Mouse (Mus musculus) MEL (cell line): ENCODE measurements around the gene Pcsk1. TPM values are rescaled to one million over a fixed set of nuclear protein-coding genes. Genes with fewer than 3 reads are reported as not detected.

Experiments used
- DNase-seq: peaks from one replicate; pipeline ENCODE4 v3.0.0; 2011; ENCODE audit warnings: low read depth, low spot score
- H3K27ac ChIP-seq: 2 replicates; pipeline ENCODE4 v1.5.1; 2012; ENCODE audit warnings: low read depth, mild to moderate bottlenecking, control low read depth, low read length, moderate library complexity; ENCODE audit not compliant: control insufficient read depth
- H3K27me3 ChIP-seq, 2 experiments: fragments of 150-350 bp in 1 of 2; sonication (generic) in 1 of 2; 2 replicates each; pipeline ENCODE4 v1.6.1; 2012; ENCODE audit warnings: low read length in 2 of 2, mild to moderate bottlenecking in 2 of 2, improper control_type of control experiment in 1 of 2, moderate library complexity in 1 of 2; ENCODE audit not compliant: insufficient read depth in 2 of 2, control insufficient read depth in 1 of 2
- H3K36me3 ChIP-seq, 2 experiments: 2 replicates each; pipeline ENCODE4 v1.6.1; 2012 to 2014; ENCODE audit warnings: low read length in 2 of 2, improper control_type of control experiment in 1 of 2, inconsistent platforms in 1 of 2, mild to moderate bottlenecking in 1 of 2; ENCODE audit not compliant: insufficient read depth in 2 of 2, control insufficient read depth in 1 of 2
- H3K4me1 ChIP-seq, 2 experiments: fragments of 150-350 bp in 1 of 2; sonication (generic) in 1 of 2; 2 replicates each; pipeline ENCODE4 v1.6.1; 2012; ENCODE audit warnings: low read length in 2 of 2, improper control_type of control experiment in 1 of 2, mild to moderate bottlenecking in 1 of 2; ENCODE audit not compliant: insufficient read depth in 2 of 2, control insufficient read depth in 1 of 2
- H3K4me3 ChIP-seq, 2 experiments: fragments of 150-350 bp in 1 of 2; sonication (generic) in 1 of 2; 2 replicates each; pipeline ENCODE4 v1.5.1; 2012; ENCODE audit warnings: low read depth in 2 of 2, low read length in 2 of 2, mild to moderate bottlenecking in 2 of 2, moderate library complexity in 2 of 2, control low read depth in 1 of 2, improper control_type of control experiment in 1 of 2; ENCODE audit not compliant: control insufficient read depth in 1 of 2, insufficient read depth in 1 of 2
- H3K79me2 ChIP-seq: 2 replicates; pipeline ENCODE4 v1.6.1; 2012; ENCODE audit warnings: mild to moderate bottlenecking, low read length, moderate library complexity; ENCODE audit not compliant: control insufficient read depth, poor library complexity, insufficient read depth
- H3K9ac ChIP-seq: 2 replicates; pipeline ENCODE4 v1.6.1; 2012; ENCODE audit warnings: low read depth, mild to moderate bottlenecking, control low read depth, low read length, moderate library complexity; ENCODE audit not compliant: control insufficient read depth, poor library complexity, severe bottlenecking
- H3K9me3 ChIP-seq: fragments of 150-350 bp; sonication (generic); replicated peaks from 2 replicates; pipeline ENCODE4 v1.6.1; 2012; ENCODE audit warnings: mild to moderate bottlenecking, low read length, improper control_type of control experiment, moderate library complexity; ENCODE audit not compliant: insufficient read depth
- E2F4 ChIP-seq: IDR thresholded peaks from 2 replicates; pipeline ENCODE4 v1.6.1; 2011; ENCODE audit warnings: low read depth, low read length, improper control_type of control experiment, borderline replicate concordance
- ELF1 ChIP-seq: IDR thresholded peaks from 2 replicates; pipeline ENCODE4 v1.6.1; 2014; ENCODE audit warnings: low read depth, mild to moderate bottlenecking, inconsistent platforms, low read length, improper control_type of control experiment, moderate library complexity
- GABPA ChIP-seq: IDR thresholded peaks from 2 replicates; pipeline ENCODE4 v1.6.1; 2012; ENCODE audit warnings: low read depth, mild to moderate bottlenecking, inconsistent platforms, low read length, improper control_type of control experiment, moderate library complexity
- GATA1 ChIP-seq: IDR thresholded peaks from 2 replicates; pipeline ENCODE4 v1.6.1; 2011; ENCODE audit warnings: low read depth, low read length, improper control_type of control experiment
- HCFC1 ChIP-seq: IDR thresholded peaks from 2 replicates; pipeline ENCODE4 v1.6.1; 2012; ENCODE audit warnings: low read depth, mild to moderate bottlenecking, inconsistent platforms, low read length, improper control_type of control experiment, moderate library complexity
- JUND ChIP-seq: IDR thresholded peaks from 2 replicates; pipeline ENCODE4 v1.6.1; 2011; ENCODE audit warnings: low read depth, mild to moderate bottlenecking, improper control_type of control experiment, low read length
- MXI1 ChIP-seq: IDR thresholded peaks from 2 replicates; pipeline ENCODE4 v1.6.1; 2011; ENCODE audit warnings: mild to moderate bottlenecking, low read depth, low read length, improper control_type of control experiment
- MYB ChIP-seq: IDR thresholded peaks from 2 replicates; pipeline ENCODE4 v1.6.1; 2011; ENCODE audit warnings: mild to moderate bottlenecking, low read depth, low read length, improper control_type of control experiment
- NRF1 ChIP-seq: IDR thresholded peaks from 2 replicates; pipeline ENCODE4 v1.6.1; 2014; ENCODE audit warnings: low read depth, mild to moderate bottlenecking, inconsistent platforms, low read length, improper control_type of control experiment, moderate library complexity; ENCODE audit not compliant: poor library complexity, insufficient read depth, severe bottlenecking
- POLR2A ChIP-seq, 2 experiments: IDR thresholded peaks; 2 replicates each; pipeline ENCODE4 v1.6.1; 2011 to 2012; ENCODE audit warnings: low read length in 2 of 2, mild to moderate bottlenecking in 2 of 2, control low read depth in 1 of 2, improper control_type of control experiment in 1 of 2, low read depth in 1 of 2, moderate library complexity in 1 of 2; ENCODE audit not compliant: control insufficient read depth in 1 of 2, insufficient read depth in 1 of 2, poor library complexity in 1 of 2
- POLR2AphosphoS5 ChIP-seq: IDR thresholded peaks from 2 replicates; pipeline ENCODE4 v1.6.1; 2012; ENCODE audit warnings: low read depth, borderline replicate concordance, mild to moderate bottlenecking, inconsistent platforms, low read length, moderate library complexity, mixed read lengths
- RAD21 ChIP-seq: IDR thresholded peaks from 2 replicates; pipeline ENCODE4 v1.6.1; 2011; ENCODE audit warnings: mild to moderate bottlenecking, low read depth, low read length, improper control_type of control experiment
- RCOR1 ChIP-seq: IDR thresholded peaks from 2 replicates; pipeline ENCODE4 v1.6.1; 2012; ENCODE audit warnings: low read depth, mild to moderate bottlenecking, inconsistent platforms, low read length, improper control_type of control experiment
- TAL1 ChIP-seq: IDR thresholded peaks from 2 replicates; pipeline ENCODE4 v1.6.1; 2012; ENCODE audit warnings: mild to moderate bottlenecking, inconsistent platforms, low read length, moderate library complexity, mixed read lengths
- TBP ChIP-seq: IDR thresholded peaks from 2 replicates; pipeline ENCODE4 v1.8.0; 2011; ENCODE audit warnings: low read depth, low read length, improper control_type of control experiment
- TCF12 ChIP-seq: IDR thresholded peaks from 2 replicates; pipeline ENCODE4 v1.6.1; 2014; ENCODE audit warnings: low read depth, mild to moderate bottlenecking, inconsistent platforms, low read length, improper control_type of control experiment, moderate library complexity
- USF2 ChIP-seq, 2 experiments: IDR thresholded peaks; 2 replicates each; pipeline ENCODE4 v1.6.1; 2011 to 2012; ENCODE audit warnings: improper control_type of control experiment in 2 of 2, low read length in 2 of 2, borderline replicate concordance in 1 of 2, inconsistent platforms in 1 of 2, low read depth in 1 of 2, mild to moderate bottlenecking in 1 of 2; ENCODE audit not compliant: insufficient read depth in 1 of 2
- ZC3H11A ChIP-seq: IDR thresholded peaks from 2 replicates; pipeline ENCODE4 v1.6.1; 2012; ENCODE audit warnings: low read depth, mild to moderate bottlenecking, inconsistent platforms, low read length, improper control_type of control experiment
- ZKSCAN1 ChIP-seq: IDR thresholded peaks from 2 replicates; pipeline ENCODE4 v1.6.1; 2012; ENCODE audit warnings: low read depth, mild to moderate bottlenecking, inconsistent platforms, low read length, improper control_type of control experiment, moderate library complexity
- ZMIZ1 ChIP-seq: IDR thresholded peaks from 2 replicates; pipeline ENCODE4 v1.6.1; 2012; ENCODE audit warnings: low read depth, mild to moderate bottlenecking, inconsistent platforms, low read length, improper control_type of control experiment, moderate library complexity
- polyA plus RNA-seq, 2 experiments: library from polyadenylated mRNA; stranded (reverse) in 1 of 2; unstranded in 1 of 2; fragments of >175 nt in 1 of 2; fragments of >200 nt in 1 of 2; gene quantifications; 2 replicates each; pipeline versions ENCODE4 v1.2.1 to v1.2.4; 2012; ENCODE audit warnings: low replicate concordance in 2 of 2, low read depth in 1 of 2; ENCODE audit not compliant: insufficient read length in 2 of 2, insufficient read depth in 1 of 2, missing spikeins in 1 of 2
- total RNA-seq: library from RNA; depleted of rRNA; stranded (reverse); fragments of 300-350 nt; gene quantifications from 2 replicates; pipeline ENCODE4 v1.2.3, GENCODE M21; 2012; rRNA removed

Gene Pcsk1
- total RNA-seq (not detected in 2 replicates), polyA plus RNA-seq (not detected)

DNA sequence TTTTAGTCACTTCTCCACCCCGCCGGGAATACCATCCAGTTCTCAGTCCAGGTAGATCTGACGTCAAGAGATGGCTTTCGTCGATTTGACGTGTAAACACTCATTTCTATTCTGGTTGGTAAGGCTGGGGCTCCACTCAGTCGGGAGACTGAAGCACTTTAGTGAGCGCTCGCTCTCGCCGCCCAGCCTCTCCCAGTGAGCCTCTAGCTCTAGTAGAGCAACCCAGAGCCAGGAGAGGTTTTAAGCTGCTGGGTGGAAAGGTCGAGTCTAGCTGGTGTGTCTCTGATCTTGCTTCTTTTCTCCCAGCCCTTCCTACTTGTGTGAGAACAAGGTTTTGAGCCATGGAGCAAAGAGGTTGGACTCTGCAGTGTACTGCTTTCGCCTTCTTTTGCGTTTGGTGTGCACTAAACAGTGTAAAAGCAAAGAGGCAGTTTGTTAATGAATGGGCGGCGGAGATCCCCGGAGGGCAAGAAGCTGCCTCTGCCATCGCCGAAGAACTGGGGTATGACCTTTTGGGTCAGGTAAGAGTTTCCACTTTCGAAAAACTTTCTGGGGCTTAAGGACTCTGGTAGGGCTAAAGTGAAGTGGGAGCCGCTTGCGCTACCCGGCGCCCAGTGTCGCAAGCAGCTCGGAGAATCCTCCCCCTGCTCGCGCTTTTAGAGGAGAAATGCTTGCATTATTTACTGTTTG, at the start of gene Pcsk1:
TSS of gene Pcsk1 (plus strand) at position 106 of the 690 bp plus-strand sequence.
- H3K79me2 ChIP-seq: no peaks in the 10 kb centered on the region
- no peak for DNase-seq
- TF ChIP-seq POLR2A (IDR thresholded peaks at IDR 0.05; ENCODE audit: control insufficient read depth in 1 of 2, insufficient read depth in 1 of 2, low read depth in 1 of 2, low read length in 2 of 2, poor library complexity in 1 of 2) (no peak), GATA1 (no peak), MXI1 (no peak), ZMIZ1 (no peak), MYB (no peak), ZKSCAN1 (no peak), ZC3H11A (no peak), USF2 (IDR thresholded peaks at IDR 0.05; ENCODE audit: borderline replicate concordance in 1 of 2, insufficient read depth in 1 of 2, low read depth in 1 of 2, low read length in 2 of 2) (no peak), JUND (no peak), RCOR1 (no peak), NRF1 (no peak), POLR2AphosphoS5 (no peak), TBP (no peak), GABPA (no peak), HCFC1 (no peak), TCF12 (no peak), ELF1 (no peak), E2F4 (no peak)
- no peaks in the 10 kb centered on the region for H3K27me3 ChIP-seq
- no peaks in the 10 kb centered on the region for H3K36me3 ChIP-seq
- no peak within 1 kb of the TSS for H3K27ac ChIP-seq
- H3K4me3 ChIP-seq: no peak within 1 kb of the TSS
- H3K9me3 ChIP-seq: no peaks in the 10 kb centered on the region
- no peaks in the 10 kb centered on the region for H3K4me1 ChIP-seq
- no peak within 1 kb of the TSS for H3K9ac ChIP-seq

DNA sequence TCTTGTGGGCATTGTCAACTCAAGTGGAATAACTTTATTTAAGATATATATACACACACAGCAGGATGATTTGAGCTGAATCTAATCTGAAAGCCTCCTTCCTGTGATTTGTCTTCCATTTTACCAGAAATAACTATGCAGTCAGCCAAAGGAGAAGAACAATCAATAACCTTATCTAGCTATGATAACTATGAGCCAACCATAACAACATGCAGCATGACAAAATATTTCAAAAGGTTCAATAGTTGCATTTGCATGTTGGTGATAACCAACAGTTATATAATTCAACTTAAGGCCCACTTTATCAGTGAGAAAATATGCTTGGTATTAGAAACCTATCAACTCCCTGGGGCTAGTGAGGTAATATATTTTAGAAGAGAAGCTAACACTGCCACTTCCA, 30.8 kb upstream of the Pcsk1 start:
- H3K36me3 ChIP-seq: no peaks in the 10 kb centered on the region
- H3K27ac ChIP-seq: no peak overlapping the region
- H3K4me3 ChIP-seq: no peak overlapping the region
- TF ChIP-seq TAL1 (no peak), RAD21 (no peak)
- DNase-seq: no peak
- H3K79me2 ChIP-seq: no peaks in the 10 kb centered on the region
- H3K9ac ChIP-seq: no peak overlapping the region
- no peaks in the 10 kb centered on the region for H3K4me1 ChIP-seq
- no peaks in the 10 kb centered on the region for H3K9me3 ChIP-seq
- H3K27me3 ChIP-seq: no peaks in the 10 kb centered on the region
